Mouse (Mus musculus) megakaryocyte-erythroid progenitor cell, adult 5-6 weeks (primary cell): ENCODE results near the gene Dohh. TPM values are rescaled to one million over a fixed set of nuclear protein-coding genes. Genes with fewer than 3 reads are reported as not detected.

ENCODE experiments used
- ATAC-seq: replicated peaks from 2 replicates; pipeline ENCODE4 v1.8.0; 2016; ENCODE audit warnings: mild to moderate bottlenecking, inconsistent platforms; ENCODE audit not compliant: severe bottlenecking, poor library complexity, low FRiP score, low TSS enrichment
- total RNA-seq, 2 experiments: library from RNA; stranded (forward) in 1 of 2; stranded (reverse) in 1 of 2; fragments of 200-1000, 215-1000 nt in 1 of 2; fragments of >200 nt in 1 of 2; fragmentation: Nextera tagmentation in 1 of 2; gene quantifications; 2 replicates each; pipeline ENCODE4 v1.2.3; 2014 to 2017

Gene Dohh
- total RNA-seq, 2 experiments from 2014 or later, result 31.4 to 37.8 TPM

DNA sequence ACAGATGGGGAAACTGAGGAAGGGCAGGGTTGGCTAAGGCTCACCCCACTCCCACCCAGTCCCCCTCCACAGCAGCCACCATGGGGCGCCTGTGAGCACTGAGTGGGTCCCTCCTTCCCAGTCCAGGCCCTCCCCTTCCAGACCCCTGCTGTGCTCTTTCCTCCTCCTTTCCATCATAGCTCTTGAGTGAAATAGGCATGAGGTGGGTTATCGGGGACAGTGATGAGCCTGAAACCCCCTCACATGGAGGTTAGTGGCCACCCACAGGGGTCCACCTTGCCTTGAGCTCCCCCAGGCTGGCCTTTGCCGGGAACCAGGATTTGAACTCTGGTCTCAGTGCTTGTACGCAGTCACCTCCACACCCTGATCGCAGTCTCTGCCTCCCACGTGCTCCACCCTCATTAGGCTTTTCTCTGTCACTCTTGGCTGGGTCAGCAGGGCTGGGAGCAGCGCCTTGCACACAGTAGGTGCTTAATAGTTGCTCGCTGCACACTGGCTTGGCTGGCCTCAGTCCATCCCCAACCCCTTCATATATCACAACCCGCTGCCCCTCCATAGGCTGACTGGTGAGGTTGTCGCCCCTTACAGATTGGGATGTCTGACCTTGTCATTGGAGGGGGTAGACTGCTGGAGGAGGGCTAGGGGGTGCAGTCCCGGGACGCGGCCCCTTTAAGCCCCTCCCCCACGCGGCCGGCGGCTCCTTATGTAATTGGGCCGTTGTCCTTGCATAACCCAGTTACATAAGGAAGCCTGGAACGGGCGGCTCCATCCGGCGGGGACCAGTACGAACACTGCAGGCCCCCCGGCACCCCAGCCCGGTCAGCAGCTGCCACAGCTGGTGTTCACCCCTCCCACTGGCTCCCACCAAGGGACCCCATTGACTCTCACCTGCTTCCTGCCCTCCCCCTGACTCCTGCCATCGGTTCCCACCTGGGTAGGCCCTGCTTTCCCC, 29.4 kb downstream of the Dohh start:
- no peak for ATAC-seq

DNA sequence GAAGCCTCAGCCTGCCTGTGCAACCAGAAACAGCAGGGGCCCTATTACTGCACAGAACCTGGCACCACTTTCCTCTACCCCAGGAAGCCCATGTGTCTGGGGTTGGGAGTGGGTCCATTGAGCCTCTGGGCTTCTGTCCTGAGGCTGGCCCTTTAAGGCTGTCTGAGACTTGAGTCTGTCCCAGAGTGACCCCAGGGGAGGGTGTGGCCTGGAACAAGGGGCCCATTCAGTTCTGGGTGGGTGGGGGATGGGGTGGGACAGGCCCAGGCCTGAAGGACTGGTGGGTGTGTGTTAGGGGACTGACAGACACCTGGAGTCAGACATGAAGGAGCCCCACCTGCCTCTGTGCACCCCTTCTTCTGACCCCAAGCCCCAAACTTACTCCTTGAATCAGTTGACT, 30.5 kb downstream of the Dohh start:
- no peak for ATAC-seq

DNA sequence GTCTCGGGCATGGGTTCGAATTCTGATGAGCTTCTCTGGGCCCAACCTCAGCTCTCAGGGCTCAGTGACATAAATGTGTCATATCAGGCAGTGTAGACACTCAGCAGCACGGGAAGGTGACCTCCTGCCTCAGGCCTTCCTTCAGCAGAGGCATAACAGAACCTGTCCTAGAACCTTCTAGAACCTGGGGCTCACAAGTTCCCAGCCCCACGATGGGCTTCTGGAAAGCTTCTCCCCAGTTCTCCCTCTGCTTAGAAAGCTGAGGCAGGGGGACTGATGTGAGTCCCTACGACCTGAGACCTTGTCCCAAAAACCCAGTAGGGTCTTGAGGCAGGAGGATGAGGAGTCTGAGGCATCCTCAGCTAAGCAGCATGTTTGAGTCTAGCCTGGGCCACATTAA, 30.9 kb downstream of the Dohh start:
- no peak for ATAC-seq

- no peak for ATAC-seq
These were observed 31.5 kb downstream of the Dohh start for GRCm38 (mm10) chr10:81415549-81416310.

GRCm38 (mm10) chr10:81416581-81417226, 32.5 kb downstream of the Dohh start:
- peak; percentile 57 for ATAC-seq

DNA sequence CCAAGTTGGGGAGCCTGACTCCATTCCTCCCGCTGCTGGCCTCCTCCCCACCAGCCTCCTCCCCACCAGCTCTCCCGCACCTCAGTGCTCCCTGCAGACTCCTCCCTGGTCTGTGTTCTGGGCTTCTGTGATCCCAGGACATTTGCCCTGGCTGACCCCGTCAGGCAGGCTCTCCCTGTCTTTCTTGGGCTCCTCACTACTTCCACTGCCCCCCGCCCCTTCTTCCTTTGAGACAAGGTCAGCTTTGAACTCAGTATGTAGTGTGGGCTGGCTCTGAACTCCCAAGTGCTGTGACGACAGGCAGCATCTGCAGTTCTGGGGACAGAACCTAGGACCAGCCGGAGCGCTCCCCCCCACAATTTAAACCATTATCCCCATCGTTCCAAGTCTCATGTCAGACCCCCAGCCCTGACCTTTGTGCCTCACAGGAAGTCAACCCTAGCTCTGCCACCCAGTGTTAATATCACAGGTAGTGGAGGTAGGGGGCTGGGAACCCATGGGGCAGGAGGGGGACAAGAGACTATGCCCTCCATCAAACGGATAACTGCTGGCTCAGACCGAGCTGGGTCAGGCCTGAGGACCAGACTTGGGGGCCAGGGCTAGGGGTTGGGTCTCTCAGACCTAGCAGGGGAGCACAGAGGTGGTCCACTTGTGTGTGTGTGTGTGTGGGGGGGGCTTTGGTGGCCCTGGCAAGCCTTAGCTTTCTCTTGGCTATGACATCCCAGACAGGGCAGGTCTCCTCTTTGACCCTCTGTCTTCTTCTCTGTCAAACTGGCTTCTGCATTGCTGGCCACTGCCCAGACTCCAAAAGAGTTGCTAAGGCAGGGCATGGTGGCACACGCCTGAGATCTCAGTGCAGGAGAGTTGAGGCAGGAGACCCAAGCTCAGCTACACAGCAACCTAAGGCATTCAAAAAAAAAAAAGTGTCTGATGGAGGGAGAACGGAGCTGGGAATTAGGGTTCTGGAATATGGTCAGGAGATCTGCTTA, 33.3 kb downstream of the Dohh start:
- no peak for ATAC-seq

DNA sequence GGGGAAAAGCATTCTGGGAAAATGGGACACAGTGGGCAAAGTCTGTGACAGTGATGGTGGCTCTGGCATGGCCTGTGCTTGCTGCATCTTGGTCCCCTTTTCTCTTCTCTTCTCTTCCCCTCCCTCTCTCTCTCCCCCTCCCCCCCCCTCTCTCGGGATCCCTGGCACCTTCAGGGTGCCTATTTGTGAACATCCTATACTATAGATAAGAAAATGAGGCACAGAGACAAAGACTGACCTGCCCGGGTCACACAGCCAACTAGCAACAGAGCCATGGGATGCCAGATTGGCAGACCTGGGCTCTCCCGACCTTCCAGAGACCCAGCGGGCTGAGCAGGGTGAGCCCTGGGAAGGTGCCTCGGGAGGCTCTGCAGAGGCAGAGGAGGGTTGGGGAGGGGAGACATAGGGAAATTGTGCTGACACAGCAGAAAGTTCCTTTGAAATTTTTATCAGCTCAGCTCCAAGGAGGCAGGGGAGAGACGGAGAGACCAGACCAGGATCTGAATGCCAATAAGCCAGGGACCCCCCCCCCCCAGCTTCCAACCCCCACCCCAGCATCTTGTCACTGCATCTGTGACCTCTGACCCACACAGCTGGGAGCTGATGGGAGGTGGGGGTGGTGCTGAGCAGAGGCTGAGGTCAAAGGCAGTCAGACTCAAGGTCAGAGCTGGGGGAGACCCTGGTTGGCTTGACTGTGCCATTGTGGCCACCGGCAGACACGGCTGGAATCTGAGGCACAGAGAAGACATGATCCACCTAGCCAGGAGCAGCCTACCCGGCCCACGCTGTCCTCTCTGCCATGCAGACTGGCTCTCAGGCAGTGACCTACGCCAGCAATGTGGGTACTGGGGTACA, 34.2 kb downstream of the Dohh start:
- no peak for ATAC-seq

DNA sequence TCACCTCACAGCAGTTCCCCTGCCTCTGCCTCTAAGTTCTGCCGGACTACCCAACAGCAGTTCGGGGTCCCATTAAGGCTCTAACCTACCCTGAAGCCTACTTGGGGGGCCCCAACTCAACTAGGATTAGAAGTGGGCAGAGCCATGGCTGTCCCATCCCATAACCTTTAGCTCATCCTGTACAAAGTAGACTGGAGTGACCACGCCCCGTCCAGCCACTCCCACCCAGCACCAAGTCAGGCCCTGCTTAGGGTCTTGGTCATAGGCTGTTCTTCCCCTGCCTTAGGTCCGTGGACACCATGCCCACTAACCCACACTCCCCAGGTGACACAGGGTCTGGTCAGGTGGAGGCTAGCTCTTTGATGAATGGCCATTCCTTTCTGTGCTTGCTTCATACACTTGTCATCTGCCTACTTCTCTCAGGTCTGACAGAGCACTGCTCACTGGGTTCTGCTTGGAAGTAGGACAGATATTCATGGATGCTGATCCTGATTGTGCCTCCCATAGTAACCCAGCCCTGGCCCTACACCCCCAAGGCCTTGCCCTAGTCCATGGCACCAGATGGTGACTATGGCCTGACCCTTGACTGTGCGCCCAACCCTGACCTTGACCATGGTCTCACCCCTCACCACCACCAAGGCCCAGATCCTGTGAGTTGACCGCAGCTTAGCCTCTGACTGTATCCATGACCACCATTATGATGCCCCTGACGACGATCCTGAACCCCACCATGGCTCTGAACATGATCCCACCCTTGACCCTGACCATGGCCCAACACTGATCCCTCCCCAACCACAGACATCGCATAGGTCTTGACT, 35.1 kb downstream of the Dohh start:
- ATAC-seq, result no peak

- ATAC-seq, result no peak
These were observed 36.1 kb downstream of the Dohh start for GRCm38 (mm10) chr10:81420191-81420767.

GRCm38 (mm10) chr10:81421041-81421796, 37.0 kb downstream of the Dohh start:
- ATAC-seq, result no peak

GRCm38 (mm10) chr10:81421797-81422100, 37.5 kb downstream of the Dohh start:
- no peak for ATAC-seq

DNA sequence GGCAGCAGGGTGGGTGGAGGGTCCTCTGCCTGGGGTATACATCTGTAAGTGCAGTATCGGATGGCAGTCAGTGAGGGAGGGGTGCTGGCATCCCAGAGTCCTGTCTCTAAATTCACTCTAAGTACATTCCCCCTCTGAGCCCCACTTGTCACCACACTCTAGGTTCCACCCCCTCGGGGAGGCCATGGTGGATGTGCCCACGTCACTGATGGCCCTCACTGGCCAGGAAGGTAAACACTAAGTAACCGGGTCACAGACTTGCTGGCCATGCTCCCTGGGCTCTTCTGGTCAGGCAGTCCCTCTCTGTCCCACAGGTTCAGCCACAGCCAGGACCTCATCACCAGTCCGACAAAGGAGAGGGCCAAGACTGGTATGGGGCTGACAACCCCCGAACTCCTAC, 38.0 kb downstream of the Dohh start:
- no peak for ATAC-seq

- ATAC-seq, result no peak
These were observed 38.5 kb downstream of the Dohh start for GRCm38 (mm10) chr10:81422661-81423217.

- no peak for ATAC-seq
These were observed 39.4 kb downstream of the Dohh start for GRCm38 (mm10) chr10:81423476-81424245.

DNA sequence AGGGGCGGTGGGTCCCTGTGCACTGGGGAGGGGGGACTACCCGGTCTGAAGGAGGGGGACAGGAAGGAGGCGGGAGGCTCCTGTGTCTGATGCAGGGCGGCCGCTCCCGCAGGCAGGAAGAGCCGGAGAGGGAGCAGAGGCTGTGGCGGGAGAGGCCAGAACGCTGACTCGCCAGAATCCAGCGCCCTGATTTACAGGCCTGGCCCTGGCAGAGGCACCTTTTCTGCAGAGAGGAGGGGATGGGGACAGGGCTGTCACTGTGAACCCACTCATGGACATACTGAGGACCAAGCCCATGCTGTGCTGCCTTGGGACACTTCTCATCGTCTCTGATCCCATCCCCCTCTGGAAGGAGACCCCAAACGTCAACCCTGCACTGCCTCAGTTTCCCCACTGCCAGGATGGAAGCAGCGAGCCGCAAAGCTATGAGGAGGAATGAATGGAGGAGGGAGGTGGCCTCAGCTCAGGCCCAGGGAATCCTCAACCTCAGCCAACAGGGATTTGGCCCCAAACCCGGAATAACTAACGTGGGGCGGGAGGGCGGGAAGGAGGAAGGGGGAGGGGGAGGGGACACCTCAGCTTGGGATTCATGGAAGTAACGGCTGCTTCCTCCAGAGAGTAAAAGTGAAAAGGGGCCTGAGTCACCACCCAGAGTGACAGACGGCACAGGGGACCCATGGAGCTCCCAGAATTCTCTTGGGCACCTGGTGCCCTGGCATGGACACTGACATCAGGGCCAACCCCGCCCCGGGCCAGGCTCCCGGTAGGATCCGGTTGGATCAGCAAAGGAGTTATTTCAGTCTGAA, 40.2 kb downstream of the Dohh start:
- ATAC-seq, result no peak
